Mouse (Mus musculus): ENCODE measurements around the gene Olig1.
"Not testable (repeated sequence)": the region's sequence is repeated elsewhere in the genome, so short reads cannot be mapped to it uniquely, and the experiment has no call there.

Olig1 gene

GRCm38 (mm10) chr16:91246292-91246691 lies 23.3 kb upstream of the Olig1 start:
- DNase-seq (ENCODE audit: low read depth, low spot score) = no peak

DNA sequence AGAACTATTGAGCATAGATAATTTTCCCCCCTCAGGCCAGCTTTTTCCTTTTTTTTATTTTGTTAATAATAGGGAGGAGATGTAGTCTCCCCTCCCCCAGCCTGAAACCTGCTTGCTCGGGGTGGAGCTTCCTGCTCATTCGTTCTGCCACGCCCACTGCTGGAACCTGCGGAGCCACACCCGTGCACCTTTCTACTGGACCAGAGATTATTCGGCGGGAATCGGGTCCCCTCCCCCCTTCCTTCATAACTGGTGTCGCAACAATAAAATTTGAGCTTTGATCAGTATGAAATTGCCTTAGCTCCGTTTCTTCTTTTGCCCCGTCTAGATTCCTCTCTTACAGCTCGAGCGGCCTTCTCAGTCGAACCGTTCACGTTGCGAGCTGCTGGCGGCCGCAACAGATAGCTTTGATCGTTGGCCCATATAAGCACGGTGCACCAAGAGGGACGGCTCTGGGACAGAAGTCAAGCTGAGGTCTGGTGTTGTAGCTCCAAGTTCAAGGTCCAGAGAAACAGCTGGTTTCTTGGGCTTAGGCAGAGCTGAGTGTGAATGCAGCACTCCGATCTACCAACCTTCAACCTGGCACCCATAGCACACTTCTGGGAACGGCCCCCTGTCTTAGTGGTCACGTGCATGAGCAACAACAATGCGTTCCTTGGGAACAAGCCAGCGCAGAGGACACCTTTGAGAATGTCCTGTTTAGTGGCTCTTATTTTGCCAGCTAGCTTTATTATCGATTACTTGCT lies 14.0 kb upstream of the Olig1 start:
- not testable (repeated sequence) for DNase-seq (ENCODE audit: low read depth, low spot score)

DNA sequence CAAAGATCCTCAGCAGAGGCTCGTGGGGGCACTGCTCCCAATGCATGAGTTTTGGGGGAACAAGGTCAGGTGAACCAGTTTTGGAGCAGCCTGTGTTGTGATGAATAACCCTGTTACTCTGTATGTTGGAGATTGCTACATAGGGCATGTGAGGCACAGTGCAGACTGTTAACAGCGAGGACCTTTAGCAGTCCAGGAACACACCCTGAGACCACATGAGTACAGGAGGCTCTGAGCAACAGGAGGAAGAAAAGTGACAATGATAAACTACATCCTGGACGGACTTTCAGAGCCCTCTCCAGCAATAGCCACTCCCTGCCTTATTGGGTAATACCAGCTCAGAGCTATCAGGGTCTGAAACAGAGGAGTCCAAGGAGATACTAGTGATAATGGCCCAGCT lies 10.6 kb upstream of the Olig1 start:
- DNase-seq (ENCODE audit: low read depth, low spot score) = no peak

GRCm38 (mm10) chr16:91260861-91261260 lies 8.7 kb upstream of the Olig1 start:
- DNase-seq (ENCODE audit: low read depth, low spot score) = no peak

- DNase-seq (ENCODE audit: low read depth, low spot score) = no peak
These were observed 6.9 kb upstream of the Olig1 start for GRCm38 (mm10) chr16:91262467-91263220.

- DNase-seq (ENCODE audit: low read depth, low spot score) = no peak
These were observed 3.6 kb upstream of the Olig1 start for GRCm38 (mm10) chr16:91265972-91266371.

- no peak for DNase-seq (ENCODE audit: low read depth, low spot score)
These were observed 684 bp upstream of the Olig1 start for GRCm38 (mm10) chr16:91268724-91269452.

- no peak for DNase-seq (ENCODE audit: low read depth, low spot score)
These were observed 820 bp downstream of the Olig1 start for GRCm38 (mm10) chr16:91270212-91270971.

DNA sequence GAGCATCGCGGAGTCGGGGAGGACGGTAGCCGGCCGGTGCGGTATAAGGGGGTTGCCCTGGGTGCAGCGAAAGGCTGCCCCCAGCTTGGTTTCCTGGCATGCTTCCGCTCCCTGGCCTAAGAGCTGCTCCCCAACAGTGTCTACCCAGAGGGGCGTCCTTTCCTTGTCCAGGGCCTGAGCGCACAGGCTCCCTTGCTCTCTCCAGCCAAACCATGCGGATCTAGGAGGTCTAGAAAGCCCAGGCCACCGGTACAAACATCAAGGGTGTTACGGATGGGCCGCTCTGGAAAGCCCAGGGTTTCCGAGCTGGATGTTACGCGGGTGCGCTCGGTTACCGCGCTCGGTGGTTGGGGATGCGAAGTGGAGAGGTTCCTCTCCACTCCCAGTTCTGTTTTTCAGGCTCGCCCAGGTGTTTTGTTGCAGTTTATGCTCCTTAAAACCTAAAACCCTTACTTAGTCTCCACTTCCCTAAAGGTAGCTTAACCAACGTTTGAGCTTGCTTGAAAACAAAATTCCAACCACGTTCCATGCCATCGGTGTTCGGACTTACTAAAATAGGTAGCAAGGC lies 1.5 kb downstream of the Olig1 start:
- DNase-seq (ENCODE audit: low read depth, low spot score) = no peak

DNA sequence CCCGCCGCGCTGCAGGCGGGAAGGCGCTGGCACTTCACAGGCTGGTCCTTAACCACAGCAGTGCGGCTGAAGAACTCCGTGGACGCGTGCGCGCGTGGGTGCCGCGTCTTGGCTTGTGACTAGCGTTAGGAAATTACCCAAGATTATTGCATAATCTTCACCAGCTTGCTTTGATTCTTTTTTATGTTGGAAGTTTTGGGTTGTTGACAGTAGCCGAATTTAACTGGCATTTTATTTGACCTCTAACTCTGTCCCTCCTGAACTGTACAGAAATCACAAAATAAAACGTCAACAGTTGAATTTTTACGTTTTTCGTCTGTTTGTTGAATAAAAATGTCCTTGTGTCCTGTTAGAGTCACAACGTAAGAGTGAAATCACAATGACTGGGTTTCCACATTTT lies 2.1 kb downstream of the Olig1 start:
- DNase-seq (ENCODE audit: low read depth, low spot score) = no peak

DNA sequence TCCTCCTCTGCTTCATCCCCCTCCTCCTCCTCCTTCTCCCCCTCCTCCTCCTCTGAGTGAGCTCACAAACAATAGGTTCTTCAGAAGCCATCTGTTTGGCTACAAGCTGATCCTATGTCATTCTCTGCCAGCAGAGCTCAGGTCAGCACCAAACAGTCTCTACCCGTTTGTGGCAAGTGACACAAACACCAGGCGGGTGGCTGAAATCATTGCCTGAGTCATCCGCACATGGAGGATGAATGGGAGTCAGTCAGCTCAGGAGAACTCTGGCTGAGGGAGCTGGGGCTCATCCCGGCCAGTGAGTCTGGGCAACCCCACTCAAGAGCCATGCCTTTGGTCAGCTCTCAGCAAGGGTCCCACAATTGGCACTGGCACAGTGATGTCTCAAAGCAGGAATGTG lies 10.9 kb downstream of the Olig1 start:
- DNase-seq (ENCODE audit: low read depth, low spot score) = no peak

DNA sequence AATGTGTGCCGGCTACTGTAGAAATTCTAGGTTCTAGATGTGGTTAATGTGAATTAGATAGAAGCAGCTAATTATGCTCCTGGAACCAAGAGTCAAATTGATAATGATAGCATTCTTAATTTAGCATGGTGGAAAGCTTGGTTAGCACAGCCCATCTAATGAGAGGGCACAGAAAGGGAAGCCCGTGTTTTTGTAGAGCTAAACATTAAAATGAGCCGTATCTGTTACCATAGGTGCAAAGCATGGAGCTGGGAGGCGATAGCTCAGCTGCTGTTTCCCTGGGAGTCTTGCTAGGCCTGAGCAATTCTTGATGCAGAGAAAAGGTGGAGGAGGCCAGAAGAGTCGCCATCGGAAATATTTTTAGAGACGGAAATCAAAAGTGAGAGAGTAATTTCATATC lies 22.5 kb downstream of the Olig1 start:
- DNase-seq (ENCODE audit: low read depth, low spot score) = no peak

- no peak for DNase-seq (ENCODE audit: low read depth, low spot score)
These were observed 23.3 kb downstream of the Olig1 start for GRCm38 (mm10) chr16:91292719-91293333.

DNA sequence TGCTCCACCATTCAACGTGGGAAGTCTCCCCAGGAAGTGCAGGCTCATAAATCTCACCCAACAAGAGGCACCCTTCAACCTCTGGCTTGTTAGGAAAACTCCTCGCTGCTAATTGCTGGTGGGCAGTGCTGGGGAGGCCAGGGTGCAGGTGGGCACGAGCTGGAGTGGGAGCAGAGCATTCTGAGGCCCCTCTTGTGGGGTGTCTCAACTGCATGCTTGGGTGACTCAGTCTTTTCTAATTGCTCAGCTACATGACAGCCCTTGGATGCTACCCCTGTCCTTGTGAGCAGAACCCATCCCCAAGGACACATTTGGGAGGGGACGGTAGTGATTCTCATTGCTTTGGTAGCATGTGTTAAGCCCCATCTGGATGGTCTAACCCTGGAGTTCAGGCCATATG lies 28.2 kb downstream of the Olig1 start:
- DNase-seq (ENCODE audit: low read depth, low spot score) = no peak

DNA sequence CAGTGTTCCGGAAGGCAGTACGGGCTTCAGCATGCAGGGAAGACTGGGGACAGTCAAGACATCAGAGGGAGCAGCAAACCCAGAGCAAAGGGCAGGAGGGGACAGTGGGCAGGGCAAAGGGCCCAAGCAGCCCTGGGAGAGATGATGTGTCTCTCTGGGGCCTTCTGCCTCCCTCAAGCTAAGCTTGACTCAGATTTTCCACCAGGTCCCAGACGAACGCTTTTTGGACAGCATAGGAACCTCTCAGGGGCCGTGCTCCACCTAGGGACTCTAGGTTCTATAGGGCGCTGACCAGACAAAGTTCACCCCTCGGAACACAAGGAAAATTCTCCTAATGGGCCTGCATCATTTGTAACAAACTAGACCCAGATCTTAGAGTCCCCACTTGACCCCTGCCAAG lies 29.8 kb downstream of the Olig1 start:
- DNase-seq (ENCODE audit: low read depth, low spot score) = no peak

DNA sequence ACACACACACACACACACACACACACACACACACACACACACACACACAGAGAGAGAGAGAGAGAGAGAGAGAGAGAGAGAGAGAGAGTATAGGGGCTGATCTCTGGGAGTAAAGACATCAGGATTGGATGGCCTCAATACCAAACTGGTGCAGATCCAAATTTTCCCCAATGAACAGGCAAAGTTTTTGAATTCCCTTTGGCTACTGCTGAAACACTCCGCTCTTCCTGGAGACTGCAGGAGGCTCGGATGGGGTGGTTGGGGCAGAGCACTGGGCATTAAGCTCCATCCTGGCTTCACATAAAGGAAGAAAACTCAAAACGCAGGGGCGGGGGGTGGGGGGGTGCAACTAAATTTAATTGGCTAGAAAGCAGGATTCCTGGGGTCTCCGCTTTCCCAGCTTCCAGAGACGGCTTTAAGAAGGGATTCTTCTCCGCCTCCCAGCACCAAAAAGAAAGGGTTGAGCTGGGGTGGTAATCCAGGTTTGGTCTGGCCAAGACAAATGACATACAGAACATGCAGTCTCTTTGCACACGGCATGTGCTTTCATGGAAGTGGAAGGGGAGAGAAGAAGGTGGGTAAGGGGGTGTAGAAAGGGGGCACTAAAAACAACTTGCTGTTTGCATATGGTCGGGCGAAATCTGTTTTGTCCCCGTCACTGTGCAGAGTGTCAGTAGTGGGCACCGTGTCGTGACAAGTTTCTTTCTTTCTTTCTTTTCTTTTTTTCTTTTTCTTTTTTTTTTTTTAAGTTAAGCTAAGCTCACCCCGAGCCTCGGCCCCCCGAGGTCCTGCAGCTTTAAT lies 31.3 kb downstream of the Olig1 start:
- DNase-seq (ENCODE audit: low read depth, low spot score) = no peak

DNA sequence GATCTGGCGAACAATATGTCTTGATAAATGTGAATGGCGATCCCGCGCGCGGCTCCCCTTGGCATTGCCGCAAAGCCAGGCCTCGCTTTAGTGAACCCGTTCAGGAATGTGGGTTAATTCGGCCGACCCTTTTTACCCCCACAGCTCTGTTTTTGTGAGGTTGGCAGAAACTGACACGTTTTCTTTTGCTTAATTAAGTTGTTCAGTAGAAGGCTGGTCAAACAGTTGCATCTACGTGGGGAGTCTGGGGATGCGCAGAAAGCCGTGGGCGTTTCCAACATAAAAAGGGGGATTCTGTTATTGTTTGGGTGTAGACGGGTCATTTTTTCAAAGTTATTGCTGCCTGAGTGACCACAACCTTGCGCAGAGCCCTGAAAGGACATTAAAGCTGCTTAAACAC lies 31.9 kb downstream of the Olig1 start:
- DNase-seq (ENCODE audit: low read depth, low spot score) = no peak

DNA sequence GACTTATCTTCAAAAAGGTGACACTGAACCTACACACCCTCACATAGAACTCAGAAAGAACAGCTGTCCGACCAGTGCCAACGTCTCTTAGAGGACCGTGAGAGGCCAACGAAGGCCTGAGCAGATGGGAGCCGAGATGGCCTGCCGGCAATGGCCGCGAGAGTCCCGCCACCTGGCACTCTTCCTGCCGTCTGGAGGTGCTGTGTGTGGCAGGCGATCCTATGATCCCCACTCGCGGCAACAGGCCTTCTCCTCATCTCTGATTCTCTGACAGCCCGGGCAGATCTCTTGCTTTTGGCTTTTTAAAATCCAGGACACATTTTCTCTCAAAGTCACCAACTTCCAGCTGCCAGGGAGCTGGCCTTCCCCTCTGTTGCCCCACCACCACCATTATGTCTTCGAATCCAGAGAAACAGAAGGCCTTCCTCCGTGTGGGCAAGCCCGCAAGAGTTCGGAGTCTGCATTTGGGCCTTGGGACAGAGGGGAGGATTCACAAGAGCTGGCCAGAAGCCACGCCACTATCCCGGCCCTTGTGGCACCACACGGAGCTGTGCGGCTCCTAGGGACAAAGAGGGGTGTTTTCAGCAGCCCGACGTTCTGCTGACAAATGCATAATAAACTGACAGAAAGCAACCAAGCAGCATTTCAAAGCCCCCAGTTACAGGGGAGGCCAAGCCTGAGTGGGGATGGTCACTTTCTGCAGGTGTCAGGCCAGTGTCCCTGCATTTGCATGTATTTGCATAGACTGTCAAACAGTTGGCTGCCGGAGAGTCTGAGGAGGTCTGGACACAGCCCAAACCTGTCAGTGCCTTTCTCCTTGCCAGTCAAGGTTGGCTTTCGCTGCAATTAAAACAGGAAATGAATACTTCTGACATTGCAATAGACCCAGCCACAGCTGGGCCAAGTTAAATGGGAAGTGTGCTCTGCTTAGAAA lies 34.5 kb downstream of the Olig1 start:
- no peak for DNase-seq (ENCODE audit: low read depth, low spot score)

GRCm38 (mm10) chr16:91305512-91306111 lies 36.0 kb downstream of the Olig1 start:
- no peak for DNase-seq (ENCODE audit: low read depth, low spot score)
